In the genomic region with DNA sequence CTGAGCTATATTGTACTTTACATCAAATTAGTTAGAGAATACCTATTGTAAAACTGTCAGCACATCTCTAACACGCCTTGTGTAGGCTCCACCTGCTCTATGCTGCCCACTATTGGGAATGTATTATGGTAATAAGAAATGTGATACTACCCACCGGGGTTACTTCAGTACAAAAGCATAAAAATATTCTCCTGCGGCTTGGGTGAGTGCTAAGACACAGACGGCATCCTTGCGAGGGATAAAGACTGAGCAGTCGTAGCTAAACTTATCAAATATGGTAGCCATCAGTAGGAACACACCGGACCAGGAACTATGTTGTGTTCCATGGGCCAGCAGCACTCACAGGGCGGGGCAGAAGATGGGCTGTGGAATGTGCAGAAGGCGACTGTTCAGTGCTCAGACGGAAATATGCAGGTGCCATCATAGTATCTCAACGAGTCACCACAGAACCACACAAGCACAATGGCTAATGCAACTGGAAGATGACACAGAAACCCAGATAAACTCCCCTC, we compare ENCODE assay signal across 1 mouse cellular context.
TF ChIP-seq lines count a peak whose summit lies in the region.

No protein-coding gene starts in this region.

TF ChIP-seq in MEL, 35 proteins besides CTCF, POLR2A, EP300 and RAD21 (continued from another document):
- TF ChIP-seq MAZ (IDR thresholded peaks at IDR 0.05; ENCODE audit: low read depth, low read length) = peak; percentile 31; the same call in 1 of the 2 replicates
- 0 out of 2 replicates have a peak, but pooled peaks have one; percentile 54 for TF ChIP-seq MYC (IDR thresholded peaks at IDR 0.05; ENCODE audit: low read depth, low read length)
- no peak for TF ChIP-seq ZKSCAN1 (IDR thresholded peaks at IDR 0.05; ENCODE audit: low read depth, low read length)
- no peak for TF ChIP-seq ELF1 (IDR thresholded peaks at IDR 0.05; ENCODE audit: low read depth, low read length)
- peak; percentile 80 for TF ChIP-seq SIN3A (IDR thresholded peaks at IDR 0.05; ENCODE audit: low read length)
- no peak for TF ChIP-seq TAL1 (IDR thresholded peaks at IDR 0.05; ENCODE audit: low read length)
- 0 out of 2 replicates have a peak, but pooled peaks have one; percentile 12 for TF ChIP-seq JUND (IDR thresholded peaks at IDR 0.05; ENCODE audit: low read depth, low read length)
- no peak for TF ChIP-seq KAT2A (conservative IDR thresholded peaks at IDR 0.05; ENCODE audit: low read depth, low read length)
- no peak for TF ChIP-seq E2F4 (IDR thresholded peaks at IDR 0.05; ENCODE audit: borderline replicate concordance, low read depth, low read length)
- no peak for TF ChIP-seq MYB (IDR thresholded peaks at IDR 0.05; ENCODE audit: low read depth, low read length)
- TF ChIP-seq ZC3H11A (IDR thresholded peaks at IDR 0.05; ENCODE audit: low read depth, low read length) = 0 out of 2 replicates have a peak, but pooled peaks have one; percentile 10
- TF ChIP-seq POLR2AphosphoS5 (IDR thresholded peaks at IDR 0.05; ENCODE audit: borderline replicate concordance, low read depth, low read length) = no peak
- no peak for TF ChIP-seq GABPA (IDR thresholded peaks at IDR 0.05; ENCODE audit: low read depth, low read length)
- TF ChIP-seq USF1 (IDR thresholded peaks at IDR 0.05; ENCODE audit: low read depth, low read length) = no peak
- no peak for TF ChIP-seq TCF12 (IDR thresholded peaks at IDR 0.05; ENCODE audit: low read depth, low read length)
- TF ChIP-seq GATA1 (IDR thresholded peaks at IDR 0.05; ENCODE audit: low read depth, low read length) = no peak
